Mouse (Mus musculus): ENCODE measurements around the gene Foxc2.

Gene Foxc2

GRCm38 (mm10) chr8:121086004-121086900 lies 29.7 kb upstream of the Foxc2 start:
- no peak for DNase-seq (ENCODE audit: low spot score)

GRCm38 (mm10) chr8:121088281-121088680 lies 27.7 kb upstream of the Foxc2 start:
- DNase-seq (ENCODE audit: low spot score), result no peak

GRCm38 (mm10) chr8:121088871-121089630 lies 26.9 kb upstream of the Foxc2 start:
- no peak for DNase-seq (ENCODE audit: low spot score)

- DNase-seq (ENCODE audit: low spot score), result no peak
These were observed 26.2 kb upstream of the Foxc2 start for GRCm38 (mm10) chr8:121089631-121090380.

GRCm38 (mm10) chr8:121090716-121091115 lies 25.3 kb upstream of the Foxc2 start:
- no peak for DNase-seq (ENCODE audit: low spot score)

GRCm38 (mm10) chr8:121092141-121092540 lies 23.8 kb upstream of the Foxc2 start:
- DNase-seq (ENCODE audit: low spot score), result no peak

GRCm38 (mm10) chr8:121092627-121093026 lies 23.3 kb upstream of the Foxc2 start:
- DNase-seq (ENCODE audit: low spot score), result peak; percentile 89

- DNase-seq (ENCODE audit: low spot score), result no peak
These were observed 22.5 kb upstream of the Foxc2 start for GRCm38 (mm10) chr8:121093496-121093895.

- DNase-seq (ENCODE audit: low spot score), result peak; percentile 78
These were observed 11.7 kb upstream of the Foxc2 start for GRCm38 (mm10) chr8:121104049-121104818.

- DNase-seq (ENCODE audit: low spot score), result peak; percentile 99
These were observed 8.0 kb upstream of the Foxc2 start, which contains the start of gene Mthfsd for GRCm38 (mm10) chr8:121107668-121108656. Gene Mthfsd (minus strand): TSS chr8:121108392.

- DNase-seq (ENCODE audit: low spot score), result no peak
These were observed 7.3 kb upstream of the Foxc2 start for GRCm38 (mm10) chr8:121108657-121109056.

- no peak for DNase-seq (ENCODE audit: low spot score)
These were observed 4.6 kb upstream of the Foxc2 start for GRCm38 (mm10) chr8:121111145-121111907.

GRCm38 (mm10) chr8:121113261-121113660 lies 2.7 kb upstream of the Foxc2 start:
- DNase-seq (ENCODE audit: low spot score), result peak; percentile 97

GRCm38 (mm10) chr8:121115136-121115535 lies 835 bp upstream of the Foxc2 start:
- DNase-seq (ENCODE audit: low spot score), result no peak

- DNase-seq (ENCODE audit: low spot score), result no peak
These were observed 717 bp downstream of the Foxc2 start for GRCm38 (mm10) chr8:121116591-121117185.

- DNase-seq (ENCODE audit: low spot score), result no peak
These were observed 1.2 kb downstream of the Foxc2 start for GRCm38 (mm10) chr8:121117186-121117651.

- DNase-seq (ENCODE audit: low spot score), result no peak
These were observed 1.9 kb downstream of the Foxc2 start for GRCm38 (mm10) chr8:121117906-121118305.

GRCm38 (mm10) chr8:121118634-121119420 lies 2.9 kb downstream of the Foxc2 start:
- DNase-seq (ENCODE audit: low spot score), result no peak
